Mouse (Mus musculus): ENCODE measurements at regions not wholly inside any gene's neighbourhood (a gene's known extent, or its start where the extent isn't known, plus 50 kb on each side); places are given as distances from the start of the nearest gene placed in this dataset.
A peak's percentile ranks its signal among the peaks of the same experiment; 100 is the strongest.

DNA sequence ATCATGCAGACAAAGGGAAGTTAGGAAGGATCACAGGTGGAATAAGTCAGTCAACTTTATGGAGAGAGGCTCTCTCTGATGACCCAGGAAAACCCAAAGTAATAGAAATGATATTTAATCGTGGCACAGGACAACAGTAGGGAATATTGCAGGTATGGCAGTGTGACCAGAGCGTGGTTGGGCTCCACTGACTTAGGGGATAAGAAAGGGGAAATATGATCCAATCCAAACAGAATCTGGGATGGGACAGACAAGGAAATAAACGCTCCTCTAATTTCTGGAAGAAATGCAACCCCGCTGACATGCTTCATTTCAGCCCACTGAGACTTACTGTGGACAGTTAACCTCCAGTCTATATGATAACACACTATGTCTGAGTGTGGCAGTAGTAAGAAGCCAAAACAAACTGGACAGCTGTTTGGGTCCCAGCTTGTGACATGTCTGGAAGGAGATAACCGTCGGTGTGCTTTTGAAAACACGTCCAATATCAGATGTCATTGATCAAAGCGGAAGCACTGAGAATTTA is 400.0 kb downstream of the Rps24 start:
- DNase-seq = no peak

- DNase-seq = no peak
These were observed 403.9 kb downstream of the Rps24 start for GRCm38 (mm10) chr14:24890856-24891255.

DNA sequence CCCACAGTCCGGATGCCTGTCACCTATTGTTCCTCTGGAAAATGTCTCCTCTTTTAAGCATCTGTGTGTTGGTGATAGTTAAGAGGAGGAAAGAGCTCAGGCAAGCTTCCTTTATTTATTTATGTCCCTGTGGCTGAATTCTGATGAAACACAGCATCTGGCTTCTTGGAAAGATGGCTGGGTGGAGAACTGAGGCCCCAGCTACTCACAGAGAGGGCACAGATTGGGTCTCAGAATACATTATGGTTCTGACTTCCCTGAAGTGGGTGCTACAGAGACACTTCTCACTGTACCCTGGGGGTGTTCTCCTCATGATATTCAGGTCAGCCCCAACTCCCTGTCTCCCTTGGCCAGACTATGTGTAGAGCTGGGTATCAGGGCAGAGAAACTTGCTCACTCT is 408.3 kb downstream of the Rps24 start:
- DNase-seq = no peak

GRCm38 (mm10) chr14:24896681-24897080 is 409.8 kb downstream of the Rps24 start:
- no peak for DNase-seq

GRCm38 (mm10) chr14:24900501-24901179 is 413.7 kb downstream of the Rps24 start:
- DNase-seq = no peak

- no peak for DNase-seq
These were observed 414.8 kb downstream of the Rps24 start for GRCm38 (mm10) chr14:24901726-24902125.

DNA sequence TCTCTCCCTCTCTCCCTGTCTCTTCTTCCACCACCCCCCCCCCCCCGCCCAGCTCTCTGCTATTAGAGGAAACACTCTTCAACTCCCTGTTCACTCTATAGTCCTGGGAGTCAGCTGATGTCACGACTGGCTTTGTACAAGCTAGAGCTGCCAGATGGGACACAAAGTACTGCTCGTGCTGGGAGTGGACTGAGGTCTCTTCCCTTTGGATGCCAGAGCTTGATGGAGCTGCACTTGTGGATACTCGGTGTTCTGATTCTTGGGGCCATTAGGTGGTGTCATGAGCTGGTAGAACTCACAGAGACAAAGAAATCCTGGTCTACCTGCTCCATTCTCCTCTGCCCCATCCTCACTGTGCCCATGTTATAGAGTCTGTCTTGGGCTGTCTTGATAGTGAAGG is 415.9 kb downstream of the Rps24 start:
- no peak for DNase-seq

DNA sequence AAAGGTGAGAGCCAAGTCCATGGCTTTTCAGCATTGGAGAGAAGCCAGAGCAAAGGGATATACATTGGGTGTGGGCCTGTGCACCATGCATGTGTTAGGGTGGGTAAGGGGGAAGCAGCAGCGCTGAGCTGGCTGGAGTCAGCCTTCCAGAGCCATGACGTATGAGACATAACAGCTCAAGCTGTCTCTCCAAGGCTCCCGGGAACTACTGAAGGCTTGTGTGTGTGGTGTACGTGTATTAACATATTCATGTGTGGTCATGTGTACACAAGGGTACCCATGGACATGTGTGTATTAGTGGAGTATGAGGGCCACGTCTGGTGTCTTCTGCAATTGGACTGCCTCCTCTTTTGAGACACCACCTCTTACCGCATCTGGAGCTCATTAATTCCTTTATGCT is 417.8 kb downstream of the Rps24 start:
- no peak for DNase-seq

DNA sequence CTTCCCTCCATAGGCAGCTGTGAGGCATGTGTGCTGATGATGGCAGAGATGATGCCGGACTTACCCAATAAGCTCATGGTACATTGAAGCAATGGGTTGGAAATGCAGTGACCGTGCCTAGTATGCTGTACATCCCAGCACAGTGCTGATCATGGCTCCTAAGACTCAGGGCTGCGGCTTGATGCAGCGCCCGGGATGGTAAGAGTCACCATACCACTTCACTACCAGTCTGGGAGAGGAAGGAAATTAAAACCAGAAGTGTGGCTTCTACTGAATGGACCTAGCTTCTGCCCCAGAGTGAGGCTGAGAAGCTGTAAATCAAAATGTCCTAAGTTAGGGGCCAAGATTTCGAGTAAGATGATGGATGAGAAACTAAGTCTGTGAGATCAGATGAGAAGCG is 420.0 kb downstream of the Rps24 start:
- DNase-seq = no peak

- DNase-seq = no peak
These were observed 421.5 kb downstream of the Rps24 start for GRCm38 (mm10) chr14:24908377-24908776.

DNA sequence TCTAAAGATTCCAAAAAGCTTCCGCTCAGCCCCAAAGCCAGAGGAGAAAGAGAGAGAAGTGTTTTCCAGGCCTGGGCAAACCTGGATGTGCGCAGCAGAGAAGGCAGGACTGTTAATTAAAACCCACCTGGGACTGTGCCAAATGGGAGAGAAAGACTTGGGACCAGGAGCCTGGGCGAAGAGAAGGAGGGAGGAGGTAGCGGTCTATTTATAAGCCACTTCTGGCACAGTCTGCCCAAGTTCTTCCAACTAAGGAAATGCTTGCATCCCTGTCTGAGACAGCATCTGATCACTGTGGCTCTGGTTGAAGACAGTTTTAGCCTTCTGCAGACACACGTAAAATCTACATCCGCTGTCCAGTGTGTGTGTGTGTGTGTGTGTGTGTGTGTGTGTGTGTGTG is 424.7 kb downstream of the Rps24 start:
- no peak for DNase-seq

DNA sequence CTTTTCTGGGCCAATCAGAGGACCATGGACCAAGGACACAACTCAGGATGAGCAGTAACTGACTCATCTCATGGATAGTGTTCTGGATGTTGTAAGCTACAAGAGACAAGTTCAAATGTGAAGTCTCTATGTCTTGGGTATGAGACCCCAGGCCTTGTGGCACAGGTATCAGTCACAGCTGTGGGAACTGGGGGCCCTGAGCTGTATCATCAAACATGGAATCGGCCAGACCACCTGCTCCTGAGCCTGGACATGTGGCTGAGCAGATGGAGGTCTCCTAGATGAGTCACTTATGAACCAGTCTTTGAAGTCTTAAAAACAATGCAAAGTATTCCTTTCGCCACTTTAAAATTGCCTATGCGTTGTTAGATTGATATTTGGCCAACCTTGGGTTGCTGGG is 432.1 kb downstream of the Rps24 start:
- no peak for DNase-seq

DNA sequence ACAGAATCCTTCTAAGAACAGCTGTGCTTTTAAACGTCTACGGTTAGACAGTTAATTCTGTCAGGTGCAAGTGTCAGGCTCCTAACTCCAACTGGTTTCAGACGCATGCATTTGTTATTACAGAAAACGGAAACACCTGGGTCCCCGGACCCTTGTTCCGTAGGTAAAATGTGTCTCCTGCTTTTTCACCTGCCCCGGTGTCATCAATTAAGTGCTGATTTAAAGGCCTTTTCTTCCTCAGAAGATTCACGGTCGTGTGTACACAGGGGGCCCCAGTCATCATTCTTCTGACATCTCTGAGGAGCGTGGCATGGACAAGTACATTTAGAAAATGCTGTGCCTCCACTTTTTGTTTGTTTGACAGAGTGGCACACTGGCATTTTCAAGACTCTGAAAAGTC is 435.1 kb downstream of the Rps24 start:
- DNase-seq = no peak

- no peak for DNase-seq
These were observed 437.6 kb downstream of the Rps24 start for GRCm38 (mm10) chr14:24924561-24924960.

GRCm38 (mm10) chr14:24926086-24927048 is 439.4 kb downstream of the Rps24 start:
- no peak for DNase-seq

DNA sequence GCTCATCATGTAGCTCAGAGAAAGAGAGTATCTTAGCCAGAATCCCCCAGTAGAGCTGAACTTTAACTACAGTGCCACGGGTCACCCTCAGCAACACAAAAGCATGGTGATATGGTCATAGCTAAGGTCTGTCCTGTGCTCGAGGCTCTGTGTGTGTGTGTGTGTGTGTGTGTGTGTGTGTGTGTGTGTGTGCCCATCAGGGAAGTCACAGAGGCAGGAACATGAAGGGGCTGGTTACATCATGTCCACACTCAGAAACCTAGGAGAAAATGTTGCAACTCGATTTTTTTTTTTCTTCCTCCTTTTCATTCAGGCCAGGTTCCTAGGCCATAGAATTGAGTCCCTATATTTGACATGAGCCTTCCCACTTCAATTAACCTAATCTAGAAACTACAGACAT is 441.8 kb downstream of the Rps24 start:
- no peak for DNase-seq

DNA sequence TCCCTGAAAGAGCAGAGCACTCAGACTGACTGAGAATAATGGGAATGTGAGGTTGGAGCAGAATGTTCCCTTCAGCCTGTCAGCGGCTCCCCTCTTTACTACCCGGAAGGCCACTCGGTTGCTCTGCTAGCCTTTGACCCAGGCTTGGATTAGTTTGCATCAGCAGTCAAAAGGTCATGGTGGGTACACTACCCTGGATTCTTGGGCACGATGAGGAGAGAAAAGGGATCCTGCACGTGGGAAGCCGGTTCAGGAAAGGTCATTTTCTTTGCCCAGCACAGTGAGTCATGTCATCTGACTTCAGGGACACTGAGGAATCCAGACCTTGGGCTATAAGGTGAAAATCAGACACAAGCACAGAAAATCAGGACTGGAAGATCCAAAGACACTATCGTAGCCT is 443.3 kb downstream of the Rps24 start:
- no peak for DNase-seq

GRCm38 (mm10) chr14:24937876-24938275 is 451.0 kb downstream of the Rps24 start:
- DNase-seq = no peak

DNA sequence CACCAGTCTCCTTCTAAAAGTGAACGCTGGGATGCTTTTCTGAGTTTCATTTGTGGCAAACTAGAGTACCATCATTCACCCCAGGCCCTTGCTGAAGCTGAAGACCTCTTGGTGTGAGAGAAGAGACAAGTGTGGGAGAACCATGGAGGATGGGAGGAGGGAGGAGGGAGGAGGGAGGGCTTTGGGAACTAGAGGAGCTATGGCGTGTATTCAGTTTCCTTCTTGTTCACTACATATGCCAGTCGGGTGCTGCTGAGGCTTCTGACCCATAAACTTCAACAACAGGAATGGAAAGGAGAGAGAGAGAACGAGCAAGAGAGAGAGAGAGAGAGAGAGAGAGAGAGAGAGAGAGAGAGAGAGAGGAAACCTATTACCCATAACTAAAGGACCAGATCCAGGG is 452.1 kb downstream of the Rps24 start:
- DNase-seq = no peak

DNA sequence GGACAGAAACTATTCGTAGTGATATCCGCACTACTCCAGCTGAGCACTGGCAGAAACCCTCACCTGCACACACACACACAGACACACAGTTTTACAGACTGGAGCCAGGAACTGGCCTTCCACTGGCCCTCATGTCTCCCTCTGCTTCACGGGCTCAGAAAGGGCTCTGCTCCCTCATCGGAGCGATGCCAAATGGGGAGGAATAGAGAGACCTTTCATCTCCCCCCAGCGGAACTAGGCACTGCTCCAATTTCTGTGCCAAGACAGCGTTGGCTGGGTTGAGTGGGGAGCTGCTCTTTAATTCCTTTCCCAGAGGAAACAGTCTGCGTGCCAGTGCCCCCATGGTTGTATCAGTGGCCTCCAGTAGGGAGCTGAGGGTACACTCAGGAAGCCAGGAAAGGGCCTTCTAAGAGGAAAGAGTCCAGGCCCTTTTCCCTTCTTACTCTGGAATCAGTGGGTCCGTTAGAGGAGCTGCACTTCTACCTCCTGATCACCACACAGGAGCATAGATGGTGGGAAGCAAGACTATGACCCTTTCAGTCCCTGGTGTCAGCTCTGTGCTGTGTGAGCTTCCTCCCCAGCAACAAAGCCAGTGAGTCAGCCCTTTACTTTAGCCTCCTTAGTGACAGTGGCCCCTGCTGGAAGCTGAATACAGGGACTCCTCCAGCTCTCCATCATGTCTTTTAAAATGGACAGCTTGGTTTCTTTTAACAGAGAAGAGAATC is 452.7 kb downstream of the Rps24 start:
- peak; percentile 75 for DNase-seq

- DNase-seq = no peak
These were observed 458.8 kb downstream of the Rps24 start for GRCm38 (mm10) chr14:24945716-24946115.

- DNase-seq = no peak
These were observed 460.2 kb downstream of the Rps24 start for GRCm38 (mm10) chr14:24947084-24947483.

DNA sequence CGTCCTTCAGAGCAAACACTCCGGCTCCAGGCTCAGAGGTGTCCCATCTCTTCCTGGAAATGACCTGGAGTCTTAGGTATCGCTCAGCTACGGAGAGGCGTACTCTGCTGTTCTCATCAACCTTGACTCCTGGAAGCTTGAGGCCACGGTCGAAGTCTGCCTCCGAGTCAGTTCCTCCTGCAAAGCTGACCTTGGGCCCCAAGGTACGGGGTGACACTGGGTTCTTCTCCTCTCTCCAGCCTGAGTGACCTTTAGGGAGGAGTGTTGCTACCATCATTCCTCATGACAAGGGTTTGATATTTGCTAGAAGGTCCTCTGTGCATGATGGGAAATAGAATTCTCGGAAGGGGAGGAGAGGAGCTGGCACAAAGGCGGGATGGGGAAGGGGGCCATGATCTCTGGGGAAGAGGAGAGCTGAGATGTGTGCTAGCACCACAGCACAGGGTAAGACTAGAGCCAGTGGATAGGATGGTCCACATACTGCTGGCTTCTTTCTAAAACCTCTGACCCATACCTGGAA is 469.0 kb downstream of the Rps24 start:
- DNase-seq = no peak
